Mouse (Mus musculus) intestine, embryonic 15.5 days (tissue): ENCODE measurements around the gene Lin7a. TPM values are rescaled to one million over a fixed set of nuclear protein-coding genes. Genes with fewer than 3 reads are reported as not detected.

Experiments used
- ATAC-seq: fragments of 200-750 bp; cut with Nextera tagmentation; 2 replicates; pipeline ENCODE4 v1.8.0; 2017; ENCODE audit warnings: moderate TSS enrichment, moderate library complexity
- H3K27ac ChIP-seq: fragments of 300-500 bp; sonication (generic); 2 replicates; pipeline ENCODE4 v1.5.1; 2015; ENCODE audit warnings: mild to moderate bottlenecking, inconsistent platforms
- H3K27me3 ChIP-seq: fragments of 300-500 bp; sonication (generic); replicated peaks from 2 replicates; pipeline ENCODE4 v1.6.1; 2015; ENCODE audit warnings: inconsistent platforms
- H3K36me3 ChIP-seq: fragments of 300-500 bp; sonication (generic); 2 replicates; pipeline ENCODE4 v1.6.1; 2015; ENCODE audit warnings: inconsistent platforms
- H3K4me1 ChIP-seq: fragments of 300-500 bp; sonication (generic); replicated peaks from 2 replicates; pipeline ENCODE4 v1.6.1; 2015; ENCODE audit warnings: inconsistent platforms
- H3K4me2 ChIP-seq: fragments of 300-500 bp; sonication (generic); replicated peaks from 2 replicates; pipeline ENCODE4 v1.6.1; 2015; ENCODE audit warnings: mild to moderate bottlenecking, inconsistent platforms
- H3K4me3 ChIP-seq: fragments of 300-500 bp; sonication (generic); replicated peaks from 2 replicates; pipeline ENCODE4 v1.5.1; 2015; ENCODE audit warnings: inconsistent platforms
- H3K9ac ChIP-seq: fragments of 300-500 bp; sonication (generic); 2 replicates; pipeline ENCODE4 v1.6.1; 2015; ENCODE audit warnings: inconsistent platforms
- H3K9me3 ChIP-seq: fragments of 300-500 bp; sonication (generic); 2 replicates; pipeline ENCODE4 v1.6.1; 2016; ENCODE audit warnings: inconsistent platforms
- WGBS: fragments of 180-500 bp; shearing (Covaris S2); methylation state at CpG from one replicate; pipeline ENCODE4 v1.1.7; 2015; 5-methylcytosine and 5-hydroxymethylcytosine counted together
- polyA plus RNA-seq: library from polyadenylated mRNA; unstranded; fragments of >200 nt; fragmentation: Nextera tagmentation; extraction: Ambion mirVana; gene quantifications from 2 replicates; pipeline ENCODE4 v1.2.1, GENCODE M21; 2015

Gene Lin7a
- polyA plus RNA-seq, 1 experiment from 2014 or later, result 4.5 TPM

- Histone ChIP-seq H3K4me1 (no peaks in the 10 kb centered on the region), H3K9me3 (no peaks in the 10 kb centered on the region), H3K27me3 (0 out of 2 replicates have a peak, but pooled peaks cover 3% of the 10 kb centered on the region), H3K27ac (peak overlapping the region; percentile 36; the same call in 1 of the 2 replicates), H3K4me2 (peak overlapping the region; percentile 99), H3K36me3 (no peaks in the 10 kb centered on the region), H3K9ac (peak overlapping the region; percentile 58), H3K4me3 (peak overlapping the region; percentile 66)
- WGBS, result under 1% methylated on average over 41 of the region's 41 CpGs
- peak; percentile 82 for ATAC-seq
Observed at GRCm38 (mm10) chr10:107272131-107272803, 781 bp downstream of the Lin7a start.

GRCm38 (mm10) chr10:107272804-107273145 is 1.3 kb downstream of the Lin7a start:
- Histone ChIP-seq H3K27me3 (0 out of 2 replicates have a peak, but pooled peaks cover 3% of the 10 kb centered on the region), H3K4me2 (peak overlapping the region; percentile 99), H3K36me3 (no peaks in the 10 kb centered on the region), H3K9me3 (no peaks in the 10 kb centered on the region), H3K4me1 (no peaks in the 10 kb centered on the region), H3K9ac (peak overlapping the region; percentile 58), H3K4me3 (peak overlapping the region; percentile 66), H3K27ac (0 out of 2 replicates have a peak overlapping the region, but pooled peaks have one; percentile 36)
- 7% methylated on average over 11 of the region's 11 CpGs for WGBS
- ATAC-seq, result peak; percentile 75

GRCm38 (mm10) chr10:107273848-107274247 is 2.4 kb downstream of the Lin7a start:
- Histone ChIP-seq H3K27me3 (0 out of 2 replicates have a peak, but pooled peaks cover 3% of the 10 kb centered on the region), H3K9ac (no peak overlapping the region), H3K36me3 (no peaks in the 10 kb centered on the region), H3K4me3 (no peak overlapping the region), H3K9me3 (no peaks in the 10 kb centered on the region), H3K4me1 (no peaks in the 10 kb centered on the region), H3K4me2 (no peak overlapping the region), H3K27ac (no peak overlapping the region)
- WGBS, result 51% methylated on average over 6 of the region's 6 CpGs
- no peak for ATAC-seq

GRCm38 (mm10) chr10:107274785-107275184 is 3.3 kb downstream of the Lin7a start:
- Histone ChIP-seq H3K9me3 (no peaks in the 10 kb centered on the region), H3K4me1 (no peaks in the 10 kb centered on the region), H3K9ac (no peak overlapping the region), H3K4me2 (no peak overlapping the region), H3K36me3 (no peaks in the 10 kb centered on the region), H3K27me3 (0 out of 2 replicates have a peak, but pooled peaks cover 3% of the 10 kb centered on the region), H3K4me3 (no peak overlapping the region), H3K27ac (no peak overlapping the region)
- ATAC-seq, result no peak
- 64% methylated on average over 3 of the region's 3 CpGs for WGBS

GRCm38 (mm10) chr10:107276647-107277046 is 5.2 kb downstream of the Lin7a start:
- H3K9ac ChIP-seq, result no peak overlapping the region
- H3K9me3 ChIP-seq, result no peaks in the 10 kb centered on the region
- H3K4me2 ChIP-seq, result no peak overlapping the region
- H3K27ac ChIP-seq, result no peak overlapping the region
- no peak for ATAC-seq
- no peaks in the 10 kb centered on the region for H3K36me3 ChIP-seq
- H3K27me3 ChIP-seq, result no peaks in the 10 kb centered on the region
- H3K4me1 ChIP-seq, result no peaks in the 10 kb centered on the region
- WGBS, result 79% methylated on average over 2 of the region's 2 CpGs
- no peak overlapping the region for H3K4me3 ChIP-seq

GRCm38 (mm10) chr10:107293934-107294664 is 22.6 kb downstream of the Lin7a start:
- 62% methylated on average over 7 of the region's 7 CpGs for WGBS
- ATAC-seq, result 0 out of 2 replicates have a peak, but pooled peaks have one; percentile 28

GRCm38 (mm10) chr10:107300587-107301248 is 29.2 kb downstream of the Lin7a start:
- ATAC-seq, result peak; percentile 93
- Histone ChIP-seq H3K27ac (0 out of 2 replicates have a peak overlapping the region, but pooled peaks have one; percentile 17), H3K9ac (no peak overlapping the region), H3K9me3 (no peaks in the 10 kb centered on the region), H3K4me1 (0 out of 2 replicates have a peak, but pooled peaks cover 2% of the 10 kb centered on the region), H3K4me2 (no peak overlapping the region), H3K4me3 (no peak overlapping the region), H3K27me3 (no peaks in the 10 kb centered on the region), H3K36me3 (no peaks in the 10 kb centered on the region)
- 73% methylated on average over 2 of the region's 2 CpGs for WGBS

More at GRCm38 (mm10) chr10:107293934-107294664, 22.6 kb downstream of the Lin7a start:
- Histone ChIP-seq H3K9ac (no peak overlapping the region), H3K4me3 (no peak overlapping the region), H3K4me2 (no peak overlapping the region), H3K4me1 (no peaks in the 10 kb centered on the region), H3K27me3 (no peaks in the 10 kb centered on the region), H3K27ac (no peak overlapping the region), H3K36me3 (no peaks in the 10 kb centered on the region), H3K9me3 (no peaks in the 10 kb centered on the region)

GRCm38 (mm10) chr10:107310964-107311490 is 39.5 kb downstream of the Lin7a start:
- Histone ChIP-seq H3K4me1 (no peaks in the 10 kb centered on the region), H3K9me3 (no peaks in the 10 kb centered on the region), H3K4me3 (no peak overlapping the region), H3K27ac (no peak overlapping the region), H3K9ac (no peak overlapping the region), H3K36me3 (no peaks in the 10 kb centered on the region), H3K4me2 (no peak overlapping the region), H3K27me3 (no peaks in the 10 kb centered on the region)
- ATAC-seq, result no peak
- 60% methylated on average over 5 of the region's 5 CpGs for WGBS

- H3K4me2 ChIP-seq, result no peak overlapping the region
- no peak overlapping the region for H3K27ac ChIP-seq
- peak; percentile 71 for ATAC-seq
- H3K9ac ChIP-seq, result no peak overlapping the region
- WGBS, result 64% methylated on average over 4 of the region's 4 CpGs
- H3K9me3 ChIP-seq, result no peaks in the 10 kb centered on the region
- no peaks in the 10 kb centered on the region for H3K36me3 ChIP-seq
- H3K4me3 ChIP-seq, result no peak overlapping the region
- H3K27me3 ChIP-seq, result no peaks in the 10 kb centered on the region
- H3K4me1 ChIP-seq, result no peaks in the 10 kb centered on the region
Observed at GRCm38 (mm10) chr10:107312609-107313008, 41.1 kb downstream of the Lin7a start.

- Histone ChIP-seq H3K27me3 (no peaks in the 10 kb centered on the region), H3K27ac (no peak overlapping the region), H3K4me1 (no peaks in the 10 kb centered on the region), H3K36me3 (no peaks in the 10 kb centered on the region), H3K4me3 (no peak overlapping the region), H3K9me3 (no peaks in the 10 kb centered on the region), H3K4me2 (no peak overlapping the region), H3K9ac (no peak overlapping the region)
- ATAC-seq, result no peak
- 45% methylated on average over 3 of the region's 3 CpGs for WGBS
Observed at GRCm38 (mm10) chr10:107313395-107313794, 41.9 kb downstream of the Lin7a start.

- Histone ChIP-seq H3K9ac (no peak overlapping the region), H3K4me3 (no peak overlapping the region), H3K27ac (no peak overlapping the region), H3K9me3 (no peaks in the 10 kb centered on the region), H3K36me3 (no peaks in the 10 kb centered on the region), H3K4me2 (no peak overlapping the region), H3K27me3 (no peaks in the 10 kb centered on the region), H3K4me1 (no peaks in the 10 kb centered on the region)
- no peak for ATAC-seq
Observed at GRCm38 (mm10) chr10:107315251-107315650, 43.8 kb downstream of the Lin7a start.

- Histone ChIP-seq H3K4me3 (no peak overlapping the region), H3K9me3 (no peaks in the 10 kb centered on the region), H3K9ac (no peak overlapping the region), H3K36me3 (no peaks in the 10 kb centered on the region), H3K4me2 (no peak overlapping the region), H3K27ac (no peak overlapping the region), H3K27me3 (no peaks in the 10 kb centered on the region), H3K4me1 (no peaks in the 10 kb centered on the region)
- 72% methylated on average over 5 of the region's 5 CpGs for WGBS
- ATAC-seq, result no peak
Observed at GRCm38 (mm10) chr10:107315681-107316080, 44.2 kb downstream of the Lin7a start.
